Mouse (Mus musculus): Measurements from ENCODE around the gene Prdm16.

- TF ChIP-seq CTCF (IDR thresholded peaks at IDR 0.05; ENCODE audit: borderline replicate concordance, insufficient read depth, low read depth, low read length) = no peak
- TF ChIP-seq POLR2A (IDR thresholded peaks at IDR 0.05; ENCODE audit: borderline replicate concordance, insufficient read depth, low read length) = no peak
Observed at GRCm38 (mm10) chr4:154482695-154483094, 154.0 kb downstream of the Prdm16 start.

Data from cerebellum, adult 2 months (tissue).